Comparison of ENCODE assay signal across 13 mouse cellular contexts in the genomic region with DNA sequence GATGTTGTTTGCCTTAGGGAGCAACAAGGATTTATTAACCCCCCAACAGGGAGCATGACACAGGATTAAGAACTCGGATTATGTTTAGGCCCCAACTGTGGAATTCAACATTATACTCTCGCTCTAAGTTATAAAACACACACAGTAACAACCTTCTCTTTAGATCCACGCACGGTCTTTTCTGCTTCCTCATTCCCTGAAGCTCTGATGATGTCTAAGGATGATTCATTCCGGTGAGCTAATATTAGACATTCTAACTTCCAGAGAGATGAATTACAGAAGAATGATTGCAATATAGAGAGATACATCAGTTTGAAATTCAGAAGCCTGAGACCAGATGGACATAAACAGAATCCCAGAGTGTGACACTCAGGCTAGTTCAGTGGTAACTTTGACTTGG.
"Had no signal": no experiment of that assay in that cellular context is flagged by ENCODE, and none has a peak within 500 bp of the region (broad histone marks: within the 10 kb centered on the region; RNA-seq: fewer than 3 reads in every experiment).

No protein-coding gene starts in this region.

- H3K27me3 ChIP-seq: intestine, embryonic 15.5 days; stomach, embryonic 15.5 days had no signal

- H3K36me3 ChIP-seq: intestine, embryonic 15.5 days; limb, embryonic 10.5 days; liver, embryonic 15.5 days; midbrain, embryonic 10.5 days; stomach, embryonic 15.5 days had no signal

- H3K4me2 ChIP-seq: intestine, embryonic 15.5 days; liver, embryonic 11.5 days; liver, embryonic 15.5 days; lung, embryonic 14.5 days; stomach, embryonic 15.5 days had no signal

- H3K27ac ChIP-seq: intestine, embryonic 15.5 days; limb, embryonic 10.5 days; liver, embryonic 15.5 days; midbrain, embryonic 10.5 days; stomach, embryonic 15.5 days had no signal

- H3K9me3 ChIP-seq: intestine, embryonic 15.5 days; limb, embryonic 10.5 days; liver, embryonic 15.5 days; stomach, embryonic 15.5 days had no signal

- H3K4me1 ChIP-seq: liver, embryonic 15.5 days had no signal

- H3K9ac ChIP-seq: intestine, embryonic 15.5 days; liver, embryonic 15.5 days; lung, embryonic 14.5 days; stomach, embryonic 15.5 days had no signal

- DNase-seq: kidney, adult 8-10 months; kidney, postnatal 25 days; lung, embryonic 14.5 days; lung, postnatal 10 days; lung, postnatal 4 days; right cerebral cortex, postnatal 14 days had no signal

- ATAC-seq: intestine, embryonic 15.5 days; midbrain, embryonic 16.5 days had no signal

- H3K4me3 ChIP-seq: intestine, embryonic 15.5 days; limb, embryonic 10.5 days; liver, embryonic 15.5 days; midbrain, embryonic 10.5 days; stomach, embryonic 15.5 days had no signal
